Mouse (Mus musculus) neural tube, embryonic 10.5 days (tissue): ENCODE measurements around the gene Xrcc6.
"Not testable (repeated sequence)": the region's sequence is repeated elsewhere in the genome, so short reads cannot be mapped to it uniquely, and the experiment has no call there.

ENCODE experiments used
- DNase-seq: peaks from one replicate; pipeline ENCODE4 v3.0.0-alpha.2; 2017; ENCODE audit warnings: low spot score; ENCODE audit errors: extremely low spot score

Gene Xrcc6

GRCm38 (mm10) chr15:81966062-81966829 is 21.4 kb upstream of the Xrcc6 start:
- no peak for DNase-seq

- DNase-seq, result no peak
These were observed 19.8 kb upstream of the Xrcc6 start for GRCm38 (mm10) chr15:81967821-81968220.

GRCm38 (mm10) chr15:81968447-81968846 is 19.2 kb upstream of the Xrcc6 start:
- DNase-seq, result no peak

- DNase-seq, result no peak
These were observed 18.5 kb upstream of the Xrcc6 start for GRCm38 (mm10) chr15:81969173-81969572.

DNA sequence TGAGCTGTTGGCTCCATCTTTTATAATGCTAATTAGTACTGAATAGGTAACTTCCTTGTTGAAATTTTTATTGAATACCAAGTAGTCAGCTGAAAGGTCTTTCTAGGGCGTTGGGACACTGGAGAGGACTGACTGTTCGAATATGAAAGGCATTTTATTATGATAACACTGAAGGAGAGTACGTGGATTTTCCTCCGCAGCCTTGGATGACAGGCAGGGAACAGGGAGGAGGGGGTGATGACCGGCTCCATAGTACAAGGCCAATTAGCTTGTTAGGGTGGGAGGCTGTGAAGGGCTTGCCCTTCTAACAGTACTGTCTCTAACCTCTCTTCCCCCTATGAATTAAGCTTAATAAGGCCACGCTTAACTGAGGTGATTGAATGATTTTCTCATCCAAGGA is 18.0 kb upstream of the Xrcc6 start:
- DNase-seq, result not testable (repeated sequence)

DNA sequence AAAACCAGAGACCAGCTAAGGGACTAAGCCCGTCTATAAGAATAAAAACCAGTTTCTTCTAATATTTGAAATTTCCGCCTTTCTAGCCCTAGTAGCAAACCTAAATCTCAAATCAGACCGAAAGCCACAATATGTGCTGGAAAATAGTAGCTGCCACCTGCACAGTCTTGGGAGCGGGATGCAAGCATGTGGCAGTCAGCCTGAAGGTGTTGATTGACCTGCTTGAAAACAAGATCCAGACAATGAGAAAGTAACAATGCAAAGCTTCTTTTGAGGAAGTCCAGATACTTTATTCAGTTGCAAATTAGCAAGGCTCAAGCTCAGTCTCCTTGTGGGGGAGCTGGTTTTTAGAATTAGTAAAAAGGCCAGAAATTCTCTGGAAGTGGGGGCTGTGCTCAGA is 17.1 kb upstream of the Xrcc6 start:
- DNase-seq, result not testable (repeated sequence)

- not testable (repeated sequence) for DNase-seq
These were observed 12.5 kb upstream of the Xrcc6 start for GRCm38 (mm10) chr15:81975156-81975555.

- DNase-seq, result no peak
These were observed 7.3 kb upstream of the Xrcc6 start, which contains the start of gene 1700029P11Rik for GRCm38 (mm10) chr15:81980321-81980720. 1700029P11Rik (plus strand) TSS chr15:81980540.

DNA sequence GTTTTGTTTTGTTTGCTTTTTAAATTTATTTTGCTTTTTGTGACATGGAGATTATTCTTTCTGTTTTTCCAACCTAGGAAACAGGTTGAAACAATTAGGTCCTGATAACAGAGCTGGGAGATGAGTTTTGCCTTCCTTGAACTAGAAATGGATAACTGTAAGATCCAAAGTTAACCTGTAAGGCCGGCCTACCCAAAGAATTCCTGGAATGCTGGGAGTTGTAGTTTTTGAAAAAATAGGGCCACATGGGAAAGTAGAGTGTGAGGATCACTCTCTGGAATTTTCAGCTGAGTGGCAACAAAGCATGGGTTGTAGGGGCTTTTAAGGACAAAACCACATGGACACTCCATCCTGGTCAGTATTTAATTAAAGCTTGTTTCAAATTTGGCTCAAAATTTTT is 5.5 kb upstream of the Xrcc6 start:
- DNase-seq, result no peak

DNA sequence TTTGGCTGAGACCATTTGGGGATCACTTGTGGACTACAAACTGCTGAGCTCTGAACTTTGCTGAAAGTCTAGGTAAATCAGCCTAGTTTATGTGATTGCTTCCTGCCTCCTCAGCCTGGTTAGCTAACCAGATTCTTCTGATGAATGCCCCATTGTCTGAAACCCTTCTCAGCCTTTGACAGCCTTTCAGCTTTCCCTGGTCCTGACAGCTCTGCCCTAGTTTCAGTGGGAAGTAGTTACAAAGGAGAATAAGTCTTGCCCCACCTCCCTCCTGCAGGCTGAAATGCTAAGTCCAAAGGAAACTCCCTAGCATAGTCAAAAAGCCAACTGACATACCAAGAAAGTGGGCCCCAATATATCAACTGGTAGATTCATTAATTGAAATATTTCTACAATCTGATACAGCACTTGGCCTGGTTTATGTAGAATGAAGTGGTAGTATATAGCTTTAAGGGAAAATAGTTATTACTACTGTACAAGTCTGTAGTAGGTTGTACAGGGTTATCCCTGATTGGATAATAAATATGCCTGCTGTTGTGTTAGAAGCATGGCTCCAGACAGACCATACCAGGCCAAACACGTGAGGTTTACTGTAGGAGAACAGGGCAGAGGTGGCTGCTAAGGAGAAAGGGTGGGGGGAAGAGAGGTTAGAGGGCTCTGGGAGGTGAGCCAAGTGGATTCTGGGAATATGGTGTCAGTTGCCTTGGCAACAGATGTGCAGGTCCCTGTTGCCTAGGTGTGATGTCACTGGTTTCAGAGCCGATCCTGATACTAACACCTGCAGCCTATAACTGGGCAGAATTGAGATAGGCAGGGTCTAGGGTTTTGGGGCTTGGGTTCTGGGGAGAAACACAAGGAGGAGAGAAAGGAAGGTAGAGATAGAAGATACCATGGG is 2.1 kb upstream of the Xrcc6 start:
- DNase-seq, result no peak

DNA sequence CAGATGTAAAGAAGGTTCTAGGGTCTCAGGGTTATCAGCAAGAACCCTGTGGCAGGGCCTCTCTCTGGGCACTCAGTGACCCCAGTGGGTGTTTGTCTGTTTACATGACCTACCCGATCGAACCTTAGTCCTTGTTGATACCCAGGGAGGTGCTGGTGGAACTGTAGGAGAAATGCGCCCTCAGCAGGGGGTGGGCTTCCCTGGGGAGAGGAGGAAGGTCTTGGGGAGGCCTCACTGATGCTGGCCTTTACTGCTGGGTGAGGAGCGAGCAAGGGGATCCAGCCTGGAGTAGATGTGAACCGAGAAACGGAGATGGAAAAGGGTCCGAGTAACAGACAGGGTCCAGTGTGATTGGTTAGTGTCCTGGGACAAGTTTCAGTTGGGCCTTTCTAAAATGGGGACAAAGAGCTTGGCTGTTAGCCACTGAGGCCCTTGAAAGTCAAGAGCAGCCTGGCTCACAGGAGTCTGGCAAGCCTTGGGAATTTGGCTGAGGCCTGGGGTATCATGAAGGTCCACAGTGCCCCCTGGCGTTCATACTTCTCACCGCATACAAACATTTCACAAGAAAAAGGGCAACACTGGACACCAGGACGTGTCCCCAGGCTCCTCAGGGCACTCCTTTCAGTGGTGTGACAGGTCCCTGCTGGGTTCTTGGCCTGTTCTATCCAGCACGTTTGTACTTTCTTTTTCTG is 1.9 kb downstream of the Xrcc6 start:
- peak; percentile 86 for DNase-seq

- no peak for DNase-seq
These were observed 2.9 kb downstream of the Xrcc6 start for GRCm38 (mm10) chr15:81990549-81990948.

DNA sequence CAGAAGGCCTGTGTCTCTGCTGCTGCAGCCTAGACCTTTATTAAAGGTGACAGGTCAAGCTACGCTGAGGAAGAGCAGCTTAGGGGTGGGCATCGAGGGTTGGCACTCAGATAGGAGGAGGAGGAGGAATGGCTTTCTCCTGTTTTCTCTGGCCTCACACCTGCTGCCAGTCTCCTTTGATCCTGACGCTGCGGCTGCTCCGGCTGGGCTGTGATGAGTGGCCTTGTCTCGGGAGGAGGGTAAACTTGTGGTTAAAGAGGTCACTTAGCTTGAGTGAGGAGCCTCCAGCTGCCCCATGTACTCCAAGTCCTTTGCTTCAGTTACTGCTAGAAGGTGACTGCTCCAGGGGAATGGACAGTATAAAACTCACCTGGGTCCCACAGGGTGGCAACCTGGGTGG is 6.4 kb downstream of the Xrcc6 start:
- DNase-seq, result no peak

DNA sequence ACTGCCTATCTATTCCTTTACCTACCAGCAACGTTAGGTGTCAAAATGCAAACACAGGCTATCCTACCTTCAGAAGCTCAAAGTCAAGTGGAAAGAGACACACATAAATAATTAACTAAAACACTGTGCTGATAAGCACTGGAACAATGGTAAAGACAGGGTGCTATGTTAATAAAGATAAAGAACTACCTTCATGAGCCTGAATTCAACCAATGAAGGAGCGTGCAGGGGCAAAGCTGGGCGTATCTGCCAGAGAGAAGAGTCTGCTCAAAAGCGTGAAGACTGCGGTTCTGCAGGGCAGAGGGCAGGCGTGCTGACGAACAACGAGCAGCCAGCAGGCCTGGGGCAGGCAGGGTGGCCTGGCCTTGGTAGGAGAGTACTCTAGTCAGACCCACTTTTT is 16.6 kb downstream of the Xrcc6 start:
- no peak for DNase-seq

- DNase-seq, result no peak
These were observed 24.3 kb downstream of the Xrcc6 start for GRCm38 (mm10) chr15:82011947-82012346.

- DNase-seq, result no peak
These were observed 27.2 kb downstream of the Xrcc6 start for GRCm38 (mm10) chr15:82014745-82015391.

DNA sequence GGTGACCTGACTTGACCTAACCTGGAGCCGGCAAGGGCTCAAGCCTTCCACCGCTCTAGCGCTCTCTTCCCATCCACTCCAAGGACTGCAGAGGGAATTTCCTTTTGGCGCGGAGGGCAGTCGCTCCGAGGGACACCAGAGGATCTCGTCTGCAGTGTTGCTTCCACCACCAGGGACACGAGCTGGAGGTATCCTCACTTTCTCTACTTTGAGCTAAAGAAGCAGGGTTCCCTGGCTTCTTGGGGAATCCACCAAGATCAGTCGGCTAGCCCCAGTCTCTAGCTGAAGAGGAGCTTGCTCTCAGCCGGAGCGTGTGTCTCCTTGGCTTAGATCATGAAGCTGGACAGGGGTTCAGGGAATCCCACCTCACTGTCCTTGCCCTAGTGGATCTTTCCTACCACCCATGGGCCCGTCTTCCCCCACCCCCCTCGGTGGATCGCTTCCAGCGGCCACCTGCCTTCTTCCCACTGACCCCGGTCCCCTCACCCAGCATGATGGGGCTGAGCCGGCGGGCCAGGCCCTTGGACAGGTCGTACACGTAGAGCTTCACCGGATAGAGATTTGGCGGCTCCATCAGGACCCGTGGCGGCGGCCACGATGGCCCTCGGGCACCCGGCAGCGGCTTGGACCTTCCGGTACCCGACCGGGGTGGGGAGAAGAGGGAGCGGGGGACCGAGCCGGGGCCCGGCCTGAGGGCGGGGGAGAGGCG is 27.9 kb downstream of the Xrcc6 start:
- DNase-seq, result peak; percentile 55

- DNase-seq, result peak; percentile 98
These were observed 28.6 kb downstream of the Xrcc6 start for GRCm38 (mm10) chr15:82016101-82016808.

DNA sequence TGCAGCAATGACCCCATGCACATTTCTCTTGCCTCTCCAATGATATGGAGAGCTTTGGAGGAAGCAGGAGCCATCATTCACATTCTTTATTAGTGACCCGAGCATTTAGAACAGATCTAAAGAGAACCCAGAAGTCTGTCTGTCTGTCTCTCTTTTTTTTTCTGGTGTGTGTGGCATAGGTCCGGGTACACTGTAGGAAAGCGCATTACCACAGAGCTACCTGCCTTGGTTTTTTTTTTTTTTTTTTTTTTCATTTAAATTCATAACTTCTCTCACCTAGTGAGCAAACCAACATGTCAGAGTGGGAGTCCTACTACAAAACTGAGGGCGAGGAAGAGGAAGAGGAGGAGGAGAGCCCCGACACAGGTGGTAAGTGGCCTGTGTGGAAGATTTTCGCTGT is 29.2 kb downstream of the Xrcc6 start:
- DNase-seq, result no peak

GRCm38 (mm10) chr15:82017461-82017860 is 29.8 kb downstream of the Xrcc6 start:
- no peak for DNase-seq
